Mouse (Mus musculus): Measurements from ENCODE around the gene Plp1.

Gene Plp1

DNA sequence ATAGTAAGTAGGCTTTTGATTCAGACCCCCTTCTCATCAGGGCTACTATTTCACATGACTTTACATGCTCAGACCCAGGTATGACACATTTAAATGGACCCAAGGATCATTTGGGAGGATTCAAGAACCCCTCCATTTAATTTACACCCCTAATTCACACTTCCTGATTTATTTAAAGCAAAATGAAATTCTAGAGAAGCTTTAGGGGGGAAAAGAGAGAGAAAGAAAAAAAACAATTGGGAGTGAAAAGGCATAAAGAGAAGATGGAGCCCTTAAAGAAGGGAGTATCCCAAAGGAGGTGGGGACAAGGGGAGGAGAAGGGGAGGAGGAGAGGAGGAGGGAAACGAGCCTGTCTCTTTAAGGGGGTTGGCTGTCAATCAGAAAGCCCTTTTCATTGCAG, at the start of gene Plp1:
Plp1 (plus strand) TSS at position 301 of the 400 bp plus-strand sequence.
- no peak for DNase-seq

DNA sequence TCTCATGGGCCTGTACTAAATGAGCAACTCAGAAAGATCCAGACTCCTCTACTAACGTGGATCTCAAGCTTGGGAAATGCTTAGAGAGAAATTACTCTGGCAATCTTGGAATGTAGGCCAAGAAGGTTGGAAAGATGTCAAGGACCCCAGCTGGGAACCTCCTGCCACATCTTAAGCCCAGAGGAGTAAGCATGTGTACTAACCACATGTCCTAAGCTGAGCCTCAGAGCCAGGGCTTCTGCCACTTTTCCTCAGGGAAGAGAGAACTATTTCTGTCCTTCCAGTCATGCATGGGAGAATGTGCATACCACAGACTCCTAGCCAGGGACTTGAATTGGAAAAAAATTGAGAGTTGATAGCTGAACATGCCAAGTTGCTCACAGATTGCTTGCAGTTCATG, 49.4 kb upstream of the Plp1 start:
- DNase-seq = no peak

DNA sequence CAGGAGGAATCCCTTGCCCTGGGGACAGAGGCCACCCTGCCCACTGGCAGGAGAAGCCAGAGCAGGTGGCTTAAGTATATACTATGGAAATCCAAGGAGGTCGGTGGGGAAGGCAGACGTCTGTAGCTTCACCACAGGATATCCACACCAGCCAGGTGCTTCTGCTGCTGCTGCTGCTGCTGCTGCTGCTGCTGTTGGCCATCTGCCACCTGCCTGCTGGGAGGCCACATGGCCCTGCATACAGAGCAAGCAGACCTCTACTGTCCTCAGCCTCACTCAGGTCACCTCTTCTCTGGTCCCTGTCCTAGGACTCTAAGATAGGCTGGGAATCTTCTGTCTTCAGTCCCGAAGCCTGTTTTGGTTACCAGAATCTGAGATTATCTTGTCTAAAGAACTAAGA, 44.4 kb upstream of the Plp1 start:
- DNase-seq = no peak

DNA sequence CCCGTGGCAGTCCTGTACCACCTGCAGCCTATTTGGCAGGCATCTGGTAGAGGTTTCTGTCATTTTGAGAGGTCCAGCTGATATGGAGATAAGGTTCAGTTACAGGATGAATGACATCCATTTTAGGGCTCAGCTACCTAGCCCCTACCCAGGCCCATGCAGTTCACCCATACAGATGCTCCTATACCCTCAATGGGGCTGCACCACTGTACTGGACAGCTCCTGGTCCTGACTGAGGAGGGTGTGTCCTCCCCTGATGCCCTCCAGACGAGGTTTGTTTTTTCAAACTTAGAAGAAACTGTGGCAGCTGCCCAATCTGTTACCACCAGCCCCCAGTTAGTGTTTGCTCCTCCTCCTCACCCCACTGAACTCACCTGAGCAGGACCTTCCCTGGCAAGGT, 43.2 kb upstream of the Plp1 start:
- no peak for DNase-seq

DNA sequence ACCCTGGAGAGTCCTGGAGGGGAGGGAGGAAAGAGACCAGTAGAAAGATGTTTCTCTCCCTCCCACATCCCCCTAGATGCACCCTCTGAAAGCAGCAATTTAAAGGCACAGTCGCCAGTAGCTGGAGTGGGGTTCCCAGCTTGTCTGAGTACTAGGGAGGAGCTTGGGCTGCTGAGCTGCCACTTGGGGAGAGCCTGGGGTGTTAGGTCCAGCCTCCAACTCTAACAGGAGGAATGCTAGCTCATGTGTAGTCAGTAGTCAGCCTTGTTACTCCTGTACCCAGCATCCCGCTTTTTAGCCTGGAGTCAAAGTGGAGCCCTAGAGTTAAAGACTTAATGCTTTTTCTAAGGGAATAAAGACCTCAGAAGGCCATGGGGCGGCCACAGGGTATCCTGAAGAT, 42.4 kb upstream of the Plp1 start, which contains the start of gene Glra4:
Glra4 (minus strand) TSS at position 101 of the 400 bp plus-strand sequence.
- no peak for DNase-seq

DNA sequence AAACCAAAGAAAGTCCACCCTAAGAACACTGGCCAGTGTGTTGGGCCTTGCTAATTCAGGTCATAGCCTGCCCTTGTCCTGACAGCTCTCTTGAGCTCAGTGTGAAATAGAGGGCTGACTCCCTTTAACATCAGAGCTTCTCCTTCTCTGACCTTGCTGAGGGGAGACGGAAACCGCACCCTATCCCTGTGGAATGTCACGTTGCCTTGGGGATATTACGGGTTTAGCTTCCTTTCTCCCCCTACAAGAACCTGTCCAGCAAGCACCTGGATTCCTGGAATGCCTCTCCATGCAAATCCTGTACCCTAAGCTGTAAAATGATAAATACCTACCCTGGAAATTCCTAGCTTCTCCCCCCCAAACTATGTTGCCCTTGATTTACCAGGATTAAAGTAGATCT, 33.0 kb upstream of the Plp1 start:
- DNase-seq = no peak

DNA sequence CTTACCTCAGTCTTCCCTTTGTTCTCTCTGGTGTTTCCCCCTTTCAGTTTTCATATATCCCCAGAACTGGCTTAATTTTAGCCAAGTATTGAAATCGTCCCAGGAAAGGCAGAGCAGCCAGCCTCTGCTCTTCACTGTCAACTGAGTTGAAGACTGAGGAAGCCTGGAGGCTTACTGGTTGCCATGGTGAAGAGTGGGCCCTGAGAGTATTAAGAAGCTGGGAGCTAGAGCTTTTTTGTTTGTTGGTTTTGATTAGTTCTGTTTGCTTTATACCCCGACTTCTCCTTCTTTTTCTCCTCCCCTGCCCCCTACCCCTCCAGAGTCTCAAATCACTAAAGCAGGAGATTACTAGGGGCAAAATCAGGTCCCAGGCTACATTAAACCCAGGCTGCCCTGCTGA, 25.2 kb upstream of the Plp1 start:
- DNase-seq = peak; percentile 9

DNA sequence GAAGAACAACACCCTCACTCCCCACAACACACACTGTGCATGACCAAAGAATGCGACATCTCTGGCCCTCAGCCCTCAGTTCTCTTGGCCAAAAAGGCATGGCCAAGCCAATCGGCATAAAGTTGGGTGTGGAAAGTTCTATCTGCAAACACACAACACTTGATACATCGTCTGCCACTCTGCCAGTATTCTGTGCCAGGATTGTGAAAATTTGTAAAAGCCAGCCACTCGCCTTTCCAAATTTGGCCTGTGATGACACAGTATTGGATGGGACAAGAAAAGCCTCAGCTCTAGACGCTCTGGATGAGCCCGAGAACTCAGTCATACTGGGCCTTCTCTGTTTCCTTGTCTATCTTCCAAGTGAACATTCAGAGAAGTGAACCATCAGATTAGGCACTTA, 2.7 kb upstream of the Plp1 start:
- no peak for DNase-seq

DNA sequence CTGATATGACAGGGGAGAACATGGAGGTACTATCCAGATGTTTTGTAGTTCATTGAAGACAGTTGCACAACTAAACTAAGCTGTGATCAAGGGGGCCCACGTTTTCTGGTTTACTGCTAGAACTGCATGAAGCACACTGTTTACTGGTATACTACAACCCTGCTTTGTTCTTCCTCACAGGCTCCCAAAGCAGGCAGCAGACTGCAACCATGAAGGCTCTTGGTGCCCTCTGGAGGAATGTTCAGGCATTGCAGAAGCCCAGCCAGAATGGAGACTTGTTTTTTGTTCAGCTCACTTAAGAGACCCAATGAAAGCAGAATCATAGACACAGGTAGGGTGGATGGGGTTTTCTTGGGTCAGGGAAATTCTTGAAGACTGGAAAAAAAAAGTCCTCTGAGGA, 2.2 kb upstream of the Plp1 start:
- peak; percentile 69 for DNase-seq

DNA sequence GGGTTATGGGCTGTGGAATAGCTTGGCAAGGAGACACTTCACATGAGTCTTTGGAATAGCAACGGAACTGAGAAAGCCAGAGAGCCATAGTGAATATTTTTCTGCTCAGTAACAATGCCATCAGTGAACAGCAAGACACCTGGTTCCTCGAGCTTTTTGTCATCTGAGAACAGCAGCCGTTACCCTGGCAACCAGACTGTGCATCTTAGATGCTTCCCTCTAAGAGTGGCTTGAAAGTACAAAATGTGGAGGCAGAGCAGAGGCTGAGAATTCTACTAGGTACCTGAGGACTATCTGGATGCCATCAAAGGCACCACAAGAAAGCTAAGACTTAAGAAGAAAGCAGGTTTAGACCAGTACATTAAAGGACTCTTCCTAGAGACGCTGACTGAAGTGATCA, 2.5 kb downstream of the Plp1 start:
- DNase-seq = no peak

DNA sequence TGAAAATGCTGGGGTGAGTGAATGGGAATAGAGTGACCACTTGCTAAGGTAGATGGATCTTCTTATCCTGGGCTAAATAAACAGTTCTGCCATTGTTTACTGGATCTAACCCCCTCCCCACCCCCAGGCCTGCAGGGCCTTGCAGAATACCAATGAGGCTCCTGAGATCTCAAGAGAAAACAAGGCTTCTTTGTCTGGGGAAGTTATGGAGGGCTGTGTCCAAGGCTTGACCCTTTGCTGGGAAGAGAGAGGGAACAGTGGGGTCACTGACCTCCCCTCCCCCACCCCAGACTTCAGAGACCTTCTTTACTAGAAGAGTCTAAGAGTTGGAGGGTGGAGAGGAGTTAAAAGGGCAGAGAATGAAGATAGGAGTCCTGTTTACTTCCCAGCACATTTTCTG, 6.1 kb downstream of the Plp1 start:
- peak; percentile 31 for DNase-seq

DNA sequence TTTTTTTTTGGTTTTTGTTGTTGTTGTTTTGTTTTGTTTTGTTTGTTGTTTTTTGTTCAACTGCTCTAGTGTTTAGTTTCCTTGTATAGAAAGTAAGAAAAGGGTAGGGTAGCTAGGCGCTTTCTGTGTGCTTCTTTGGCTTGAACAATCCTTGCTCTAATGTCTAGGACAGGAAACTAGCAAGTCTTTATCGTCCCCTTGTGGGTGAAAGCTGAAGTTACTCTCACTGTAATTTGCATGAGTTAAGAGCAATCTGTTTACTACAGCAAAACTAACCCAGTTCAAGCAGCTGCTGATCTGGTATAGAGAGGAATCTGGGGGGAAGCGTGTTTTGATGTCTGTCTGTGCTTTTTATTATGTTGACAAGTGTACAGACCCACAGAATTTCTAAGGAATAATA, 27.8 kb downstream of the Plp1 start:
- DNase-seq = peak; percentile 10

DNA sequence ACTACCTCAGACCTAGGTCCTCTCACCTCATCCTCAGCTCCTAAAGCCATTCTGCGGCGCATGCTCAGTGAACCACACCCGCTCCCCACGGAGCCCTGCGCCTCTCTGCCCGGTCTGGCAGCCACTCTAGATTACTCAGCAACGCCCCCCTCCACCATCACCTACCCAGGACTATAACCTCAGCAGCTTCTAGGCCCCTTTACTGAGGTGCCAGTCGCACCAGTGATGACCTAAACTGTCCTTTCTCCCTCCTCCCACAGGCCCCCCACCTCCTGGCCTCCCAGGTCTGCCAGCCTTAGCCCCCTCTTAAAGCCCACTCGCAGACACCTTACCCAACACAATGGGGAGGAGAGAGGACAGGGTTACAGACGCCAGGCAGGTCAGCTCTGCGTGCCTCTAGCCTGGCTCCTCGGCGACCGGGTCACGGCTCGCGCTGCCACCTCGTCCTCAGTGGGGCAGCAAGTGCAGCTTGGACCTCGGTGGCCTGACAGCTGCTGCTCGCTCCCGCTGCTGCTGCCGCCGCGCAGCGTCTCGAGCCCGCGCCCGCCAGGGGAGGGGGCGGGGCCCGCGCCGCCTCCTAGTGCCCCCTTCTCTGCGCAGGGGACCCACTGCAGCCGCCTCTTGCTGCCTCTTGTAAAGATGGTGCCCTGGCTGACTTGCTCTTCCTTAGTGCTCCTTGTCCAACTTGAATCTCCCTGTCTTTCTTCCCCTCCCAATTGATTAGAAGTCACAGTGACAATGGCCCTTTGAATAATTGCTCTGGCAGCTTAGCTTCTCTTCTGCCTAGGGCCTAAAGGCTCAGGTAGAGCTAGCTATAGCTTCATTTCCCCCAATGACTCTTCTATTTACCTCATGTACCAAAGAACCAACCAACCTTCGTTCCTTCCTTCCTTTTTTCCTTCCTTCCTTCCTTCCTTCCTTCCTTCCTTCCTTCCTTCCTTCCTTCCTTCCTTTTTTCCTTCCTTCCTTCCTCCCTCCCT, 45.9 kb downstream of the Plp1 start, which contains the start of gene Rab9b:
Rab9b (minus strand) TSS at position 695 of the 980 bp plus-strand sequence.
- DNase-seq = peak; percentile 66
